Mouse (Mus musculus) Patski (cell line): ENCODE measurements at regions not wholly inside any gene's neighbourhood (a gene's known extent, or its start where the extent isn't known, plus 50 kb on each side); places are given as distances from the start of the nearest gene placed in this dataset.

Experiments used
- ATAC-seq: fragments of 100-300 bp; one replicate; pipeline ENCODE4 v1.8.0; 2021
- CTCF ChIA-PET: fragments of 350-600 bp; sonication (Branson Sonifier 250); formaldehyde crosslinking; loops from one replicate; lab custom pipeline; 2022; ENCODE audit warnings: inconsistent platforms; lab: Charles Lee
- POLR2A ChIA-PET: fragments of 350-600 bp; sonication (Branson Sonifier 250); formaldehyde crosslinking; loops from one replicate; lab custom pipeline; 2022; ENCODE audit warnings: antibody characterized with exemption, inconsistent platforms; lab: Charles Lee
- DNase-seq: peaks from one replicate; pipeline ENCODE4 v3.0.0-alpha.2; 2011; ENCODE audit warnings: low read depth, low spot score
- H3K27me3 ChIP-seq: fragments of 371-371 bp; one replicate; pipeline ENCODE4 v1.5.1; 2021
- CTCF ChIP-seq: fragments of 100-300 bp; IDR thresholded peaks from one replicate; pipeline ENCODE4 v1.5.1; 2021
- in situ Hi-C: fragments of 300-500 bp; cut with MboI; formaldehyde crosslinking; loops from 3 replicates; pipeline ENCODE4 v1.11.1; 2018; ENCODE audit warnings: low pct_unique_long_range_greater_than_20kb, mixed read lengths

DNA sequence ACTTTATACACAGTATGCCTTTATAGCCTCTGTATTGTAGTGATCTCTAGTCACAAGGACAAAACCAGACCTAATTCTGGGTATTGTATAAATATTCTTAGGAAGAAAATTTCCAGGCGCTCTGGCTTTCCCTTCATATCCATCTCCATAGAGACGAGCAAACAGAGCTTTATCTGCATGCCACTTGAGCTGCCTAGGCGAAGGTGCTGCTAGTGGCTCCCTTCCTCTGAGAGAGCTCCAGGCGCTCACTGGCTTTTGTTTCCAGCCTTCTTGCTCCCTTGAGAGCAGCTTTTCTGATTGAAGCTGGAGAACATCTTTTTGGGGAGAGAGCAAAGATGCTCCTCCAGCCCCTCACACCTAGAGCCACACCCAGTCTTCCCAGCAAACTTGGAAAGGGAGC, 114.0 kb upstream of the Rmdn2 start:
- in situ Hi-C loops = no loop called here
- TF ChIP-seq CTCF = no peak
- POLR2A ChIA-PET = no interaction called here
- H3K27me3 ChIP-seq = no peaks in the 10 kb centered on the region
- CTCF ChIA-PET = interaction anchor here (1.0 to 1.1 kb wide), 2 partner anchors 9 to 10 kb away, joined by 4 to 5 read pairs; no protein-coding TSS in a partner anchor
- no peak for ATAC-seq
- no peak for DNase-seq

DNA sequence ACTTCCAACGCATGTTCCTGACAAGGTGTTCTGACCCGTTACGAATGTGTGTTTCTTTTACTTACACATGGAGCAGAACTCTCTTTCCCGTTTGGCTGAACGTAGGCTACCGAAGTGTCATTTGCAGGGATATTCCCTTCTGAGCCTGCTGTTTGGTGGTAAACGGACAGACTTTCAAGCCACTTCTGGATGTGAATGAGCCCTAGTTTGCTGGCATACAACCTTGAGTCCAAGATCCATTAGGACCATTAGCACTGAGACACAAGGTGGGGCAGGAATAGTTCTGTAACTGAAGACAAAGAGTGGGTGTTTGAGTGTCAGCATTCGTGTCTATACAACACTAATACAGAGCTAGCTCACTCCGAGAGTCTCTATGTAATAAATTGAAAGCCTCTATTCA, 113.3 kb upstream of the Rmdn2 start:
- in situ Hi-C loops = no loop called here
- H3K27me3 ChIP-seq = no peaks in the 10 kb centered on the region
- DNase-seq = no peak
- POLR2A ChIA-PET = no interaction called here
- TF ChIP-seq CTCF = no peak
- CTCF ChIA-PET = interaction anchor here (1.1 kb wide), 1 partner anchor 10 kb away, joined by 4 read pairs; no protein-coding TSS in a partner anchor
- ATAC-seq = no peak

DNA sequence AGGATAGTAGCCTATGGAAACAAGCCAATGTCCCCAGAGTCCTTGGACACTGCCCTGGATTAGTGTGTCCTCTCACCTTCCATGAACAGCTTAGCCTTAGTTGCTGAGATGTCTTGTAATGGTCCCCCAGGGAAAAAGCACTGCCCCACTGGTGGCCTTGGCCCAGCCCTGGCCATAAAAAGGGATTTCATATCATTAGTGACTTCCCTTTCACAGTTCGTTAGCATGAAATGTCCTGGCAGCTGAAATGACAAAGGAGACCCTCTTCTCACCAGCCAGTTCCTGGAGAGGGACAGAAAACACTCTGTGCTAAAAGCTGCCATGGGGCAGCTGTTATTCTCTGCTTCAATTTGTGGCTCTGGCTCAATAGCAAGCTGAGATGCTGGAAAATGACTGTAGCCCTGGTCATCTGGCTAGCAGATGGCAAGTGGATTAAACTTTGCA, 110.6 kb upstream of the Rmdn2 start:
- no peak for TF ChIP-seq CTCF
- ATAC-seq = no peak
- no peak for DNase-seq
- no peaks in the 10 kb centered on the region for H3K27me3 ChIP-seq
- ChIA-PET POLR2A (no interaction called here), CTCF (interaction anchor here (1.0 kb wide), 1 partner anchor 9 kb away, joined by 4 read pairs; no protein-coding TSS in a partner anchor)
- in situ Hi-C loops = no loop called here

- no peak for ATAC-seq
- in situ Hi-C loops = no loop called here
- ChIA-PET CTCF (interaction anchor here (1.0 kb wide), 1 partner anchor 8 kb away, joined by 4 read pairs; no protein-coding TSS in a partner anchor), POLR2A (no interaction called here)
- H3K27me3 ChIP-seq = no peaks in the 10 kb centered on the region
- TF ChIP-seq CTCF = no peak
- DNase-seq = no peak
Measured at GRCm38 (mm10) chr17:79501926-79502325, 109.7 kb upstream of the Rmdn2 start.

DNA sequence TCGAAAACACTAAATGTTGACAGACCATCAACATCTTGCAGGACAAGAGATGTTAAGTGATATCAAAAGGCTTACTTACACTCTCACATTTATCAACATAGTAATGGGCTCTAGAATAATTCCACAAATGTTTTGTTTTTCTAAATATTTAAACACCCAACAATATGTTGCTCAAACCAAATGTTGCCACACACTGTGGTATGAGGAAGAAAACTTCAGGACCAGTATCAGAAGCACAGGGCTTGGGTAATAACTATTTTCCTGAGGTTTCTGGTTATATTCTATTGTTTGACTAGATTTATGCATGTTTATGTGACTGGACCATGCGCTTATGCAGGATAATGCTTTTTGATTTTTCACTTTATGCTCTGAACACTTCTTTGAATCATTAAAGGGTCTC, 108.6 kb upstream of the Rmdn2 start:
- ATAC-seq (no peak), DNase-seq (no peak)
- CTCF ChIA-PET = no interaction called here
- no peak for TF ChIP-seq CTCF
- no peaks in the 10 kb centered on the region for H3K27me3 ChIP-seq
- POLR2A ChIA-PET = no interaction called here
- in situ Hi-C loops = no loop called here

- POLR2A ChIA-PET = no interaction called here
- in situ Hi-C loops = no loop called here
Measured at GRCm38 (mm10) chr17:79504209-79504608, 107.5 kb upstream of the Rmdn2 start.

DNA sequence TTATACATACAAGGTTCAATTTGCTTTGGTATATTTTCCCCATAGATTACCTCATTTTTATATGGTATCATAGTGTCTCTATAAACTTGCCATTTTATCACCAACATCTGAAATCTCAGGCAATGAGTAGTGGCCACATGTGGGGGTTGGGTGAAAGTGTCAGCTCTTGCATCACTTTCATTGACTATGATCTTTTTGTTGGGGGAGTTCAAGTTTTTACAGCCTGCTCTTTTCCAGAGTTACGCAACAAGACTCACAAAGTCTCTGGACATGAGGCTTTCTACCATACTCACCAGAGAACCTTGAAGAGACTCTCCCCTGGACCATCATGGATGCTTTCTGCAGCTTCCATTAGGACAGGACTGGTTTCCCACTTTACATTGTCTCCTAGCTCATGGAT, 106.1 kb upstream of the Rmdn2 start:
- no peak for ATAC-seq
- TF ChIP-seq CTCF = no peak

More at GRCm38 (mm10) chr17:79504209-79504608, 107.5 kb upstream of the Rmdn2 start:
- CTCF ChIA-PET = no interaction called here
- DNase-seq (no peak), ATAC-seq (no peak)
- TF ChIP-seq CTCF = no peak
- no peaks in the 10 kb centered on the region for H3K27me3 ChIP-seq

DNA sequence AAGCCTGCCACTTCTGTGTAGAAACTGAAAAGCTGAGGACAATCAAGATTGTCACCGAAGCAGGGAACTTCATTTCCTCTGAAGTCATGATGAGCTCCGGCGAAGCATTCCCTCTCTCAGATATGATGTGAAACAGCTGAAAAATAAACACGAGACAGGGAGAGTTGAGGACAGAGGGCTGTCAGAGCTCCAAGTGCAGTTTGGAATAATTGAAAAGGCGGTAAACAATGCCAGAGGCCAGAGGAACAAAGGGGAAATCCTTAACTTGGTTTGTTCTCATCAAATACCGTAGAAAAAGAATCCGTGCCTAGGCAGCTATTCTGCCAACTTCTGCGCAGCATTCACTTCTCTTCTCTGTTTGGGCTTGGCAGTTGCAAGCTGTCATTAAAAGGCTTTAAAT, 102.4 kb upstream of the Rmdn2 start:
- ChIA-PET POLR2A (no interaction called here), CTCF (interaction anchor here (1.4 kb wide), 1 partner anchor 8 kb away, joined by 4 read pairs; no protein-coding TSS in a partner anchor)
- no peak for DNase-seq
- no peak for ATAC-seq
- no peak for TF ChIP-seq CTCF
- in situ Hi-C loops = no loop called here
- H3K27me3 ChIP-seq = no peaks in the 10 kb centered on the region

More for the DNA sequence above, 106.1 kb upstream of the Rmdn2 start:
- CTCF ChIA-PET = no interaction called here
- in situ Hi-C loops = no loop called here
- H3K27me3 ChIP-seq = no peaks in the 10 kb centered on the region
- POLR2A ChIA-PET = interaction anchor here (0.6 kb wide), 1 partner anchor 14 kb away, joined by 3 read pairs; no protein-coding TSS in a partner anchor
- no peak for DNase-seq

- POLR2A ChIA-PET = no interaction called here
- TF ChIP-seq CTCF = no peak
- ATAC-seq = no peak
- no peaks in the 10 kb centered on the region for H3K27me3 ChIP-seq
- in situ Hi-C loops = loop anchor here (10.0 kb wide), 1 partner anchor 365 kb away; no protein-coding TSS in a partner anchor
- CTCF ChIA-PET = interaction anchor here (1.4 to 1.8 kb wide), 2 partner anchors 9 to 159 kb away, joined by 4 to 5 read pairs; no protein-coding TSS in a partner anchor
- DNase-seq = no peak
Measured at GRCm38 (mm10) chr17:79509957-79510710, 101.5 kb upstream of the Rmdn2 start.

DNA sequence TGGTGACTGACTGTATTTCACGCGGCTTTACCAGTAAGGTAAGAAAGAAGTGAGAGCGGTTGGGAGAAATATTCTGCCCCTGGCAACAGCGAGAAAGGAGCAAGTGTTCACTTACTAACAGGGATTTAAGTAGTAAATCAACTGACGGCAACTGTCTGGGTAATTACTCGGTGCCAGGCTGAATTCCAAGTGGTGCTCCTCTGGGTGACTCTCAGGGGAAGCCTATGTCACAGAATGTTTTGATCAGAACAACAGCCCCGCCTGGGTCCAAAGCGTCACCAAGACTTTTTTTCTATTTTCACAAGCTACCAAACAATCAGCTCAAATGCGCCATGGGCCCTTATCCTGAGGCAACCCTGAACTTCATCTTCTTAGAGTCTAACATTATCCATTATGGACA, 100.4 kb upstream of the Rmdn2 start:
- CTCF ChIA-PET = interaction anchor here (1.8 kb wide), 1 partner anchor 160 kb away, joined by 5 read pairs; no protein-coding TSS in a partner anchor
- no peak for TF ChIP-seq CTCF
- POLR2A ChIA-PET = no interaction called here
- ATAC-seq (no peak), DNase-seq (no peak)
- in situ Hi-C loops = loop anchor here (10.0 kb wide), 1 partner anchor 366 kb away; no protein-coding TSS in a partner anchor
- no peaks in the 10 kb centered on the region for H3K27me3 ChIP-seq

- no peaks in the 10 kb centered on the region for H3K27me3 ChIP-seq
- in situ Hi-C loops = loop anchor here (10.0 kb wide), 1 partner anchor 369 kb away; no protein-coding TSS in a partner anchor
- ChIA-PET POLR2A (no interaction called here), CTCF (no interaction called here)
- ATAC-seq (no peak), DNase-seq (no peak)
- TF ChIP-seq CTCF = no peak
Measured at GRCm38 (mm10) chr17:79514076-79514475, 97.6 kb upstream of the Rmdn2 start.
